Mouse (Mus musculus) neural tube, embryonic 10.5 days (tissue): Measurements from ENCODE around the gene Vmn2r115.
"Not testable (repeated sequence)": the region's sequence is repeated elsewhere in the genome, so short reads cannot be mapped to it uniquely, and the experiment has no call there.

Experiments
- DNase-seq: peaks from one replicate; pipeline ENCODE4 v3.0.0-alpha.2; 2017; ENCODE audit warnings: low spot score; ENCODE audit errors: extremely low spot score

The Vmn2r115 gene

GRCm38 (mm10) chr17:23343441-23343840 lies at the start of gene Vmn2r115:
Vmn2r115 (plus strand) TSS chr17:23343741.
- DNase-seq = not testable (repeated sequence)

- DNase-seq = not testable (repeated sequence)
These were observed 31.1 kb upstream of the Vmn2r115 start, which contains the start of gene Vmn2r114 for GRCm38 (mm10) chr17:23312437-23312836. Vmn2r114 (minus strand) TSS chr17:23312537.

GRCm38 (mm10) chr17:23330657-23331056 lies 12.9 kb upstream of the Vmn2r115 start:
- no peak for DNase-seq

GRCm38 (mm10) chr17:23351644-23352043 lies 8.1 kb downstream of the Vmn2r115 start:
- DNase-seq = no peak

GRCm38 (mm10) chr17:23384304-23384703 lies 40.8 kb downstream of the Vmn2r115 start, which contains the start of gene Vmn2r116:
Vmn2r116 (plus strand) TSS chr17:23384604.
- not testable (repeated sequence) for DNase-seq
